Mouse (Mus musculus) heart, embryonic 11.5 days (tissue): ENCODE data around the gene Sema6b. TPM values are rescaled to one million over a fixed set of nuclear protein-coding genes. Genes with fewer than 3 reads are reported as not detected.
"Not testable (repeated sequence)": the region's sequence is repeated elsewhere in the genome, so short reads cannot be mapped to it uniquely, and the experiment has no call there.

Experiments used
- ATAC-seq: fragments of 200-750 bp; cut with Nextera tagmentation; replicated peaks from 2 replicates; pipeline ENCODE4 v1.8.0; 2017; ENCODE audit warnings: moderate library complexity; ENCODE audit not compliant: insufficient number of reproducible peaks, low FRiP score, low TSS enrichment
- H3K27ac ChIP-seq: fragments of 300-500 bp; sonication (generic); 2 replicates; pipeline ENCODE4 v1.5.1; 2014; ENCODE audit warnings: mild to moderate bottlenecking, low read depth, low read length
- H3K27me3 ChIP-seq: fragments of 300-500 bp; sonication (generic); 2 replicates; pipeline ENCODE4 v1.6.1; 2014; ENCODE audit warnings: mild to moderate bottlenecking, low read length, mixed read lengths; ENCODE audit not compliant: control insufficient read depth, insufficient read depth
- H3K36me3 ChIP-seq: fragments of 300-500 bp; sonication (generic); 2 replicates; pipeline ENCODE4 v1.6.1; 2014; ENCODE audit warnings: mild to moderate bottlenecking, low read length, moderate library complexity, mixed read lengths; ENCODE audit not compliant: control insufficient read depth, insufficient read depth
- H3K4me1 ChIP-seq: fragments of 300-500 bp; sonication (generic); 2 replicates; pipeline ENCODE4 v1.6.1; 2014; ENCODE audit warnings: low read length; ENCODE audit not compliant: control insufficient read depth, insufficient read depth
- H3K4me2 ChIP-seq: fragments of 300-500 bp; sonication (generic); 2 replicates; pipeline ENCODE4 v1.6.1; 2014; ENCODE audit warnings: mild to moderate bottlenecking, moderate library complexity
- H3K4me3 ChIP-seq: fragments of 300-500 bp; sonication (generic); 2 replicates; pipeline ENCODE4 v1.5.1; 2014; ENCODE audit warnings: low read depth, low read length
- H3K9ac ChIP-seq: fragments of 300-500 bp; sonication (generic); 2 replicates; pipeline ENCODE4 v1.6.1; 2014; ENCODE audit warnings: mild to moderate bottlenecking, low read depth, low read length, moderate library complexity
- H3K9me3 ChIP-seq: fragments of 300-500 bp; sonication (generic); replicated peaks from 2 replicates; pipeline ENCODE4 v1.6.1; 2016; ENCODE audit warnings: low read length; ENCODE audit not compliant: control insufficient read depth
- WGBS: fragments of 180-500 bp; shearing (Covaris S2); extraction: QIAGEN DNeasy Blood & Tissue Kit; methylation state at CpG from one replicate; pipeline ENCODE4 v1.1.7; 2014; ENCODE audit not compliant: insufficient replicate concordance; 5-methylcytosine and 5-hydroxymethylcytosine counted together
- polyA plus RNA-seq: library from polyadenylated mRNA; unstranded; fragments of >200 nt; fragmentation: Nextera tagmentation; extraction: Ambion mirVana; gene quantifications from 2 replicates; pipeline ENCODE4 v1.2.1, GENCODE M21; 2014

The Sema6b gene
- polyA plus RNA-seq, 1 experiment from 2014 or later = 0.33 TPM

DNA sequence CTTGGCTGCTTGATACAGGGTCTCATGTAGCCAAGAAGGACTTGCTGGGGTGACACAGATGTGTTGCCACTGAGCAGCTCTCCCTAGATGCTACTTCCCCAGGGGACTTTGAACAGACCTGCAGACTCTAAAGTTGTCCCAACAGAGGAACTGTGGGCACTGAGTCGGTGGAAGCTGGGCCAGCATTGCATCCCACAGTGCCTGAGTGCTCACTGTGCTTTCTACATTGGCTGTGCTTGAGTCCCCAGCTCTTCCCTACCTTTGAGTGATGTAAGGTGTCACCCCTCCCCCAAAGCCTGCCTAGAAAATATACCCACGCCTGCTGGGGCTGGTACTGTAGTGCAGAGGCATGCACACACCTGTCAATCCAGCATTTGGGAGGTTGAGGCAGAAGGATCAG is 32.4 kb downstream of the Sema6b start:
- no peaks in the 10 kb centered on the region for H3K27me3 ChIP-seq
- 0 out of 2 replicates have a peak, but pooled peaks cover 3% of the 10 kb centered on the region for H3K4me1 ChIP-seq
- H3K9me3 ChIP-seq = no peaks in the 10 kb centered on the region
- H3K36me3 ChIP-seq = peaks cover under 1% of the 10 kb centered on the region
- WGBS = 64% methylated on average over 2 of the region's 2 CpGs
- no peak overlapping the region for H3K4me2 ChIP-seq
- ATAC-seq = no peak
- H3K9ac ChIP-seq = no peak overlapping the region
- H3K27ac ChIP-seq = no peak overlapping the region
- no peak overlapping the region for H3K4me3 ChIP-seq

DNA sequence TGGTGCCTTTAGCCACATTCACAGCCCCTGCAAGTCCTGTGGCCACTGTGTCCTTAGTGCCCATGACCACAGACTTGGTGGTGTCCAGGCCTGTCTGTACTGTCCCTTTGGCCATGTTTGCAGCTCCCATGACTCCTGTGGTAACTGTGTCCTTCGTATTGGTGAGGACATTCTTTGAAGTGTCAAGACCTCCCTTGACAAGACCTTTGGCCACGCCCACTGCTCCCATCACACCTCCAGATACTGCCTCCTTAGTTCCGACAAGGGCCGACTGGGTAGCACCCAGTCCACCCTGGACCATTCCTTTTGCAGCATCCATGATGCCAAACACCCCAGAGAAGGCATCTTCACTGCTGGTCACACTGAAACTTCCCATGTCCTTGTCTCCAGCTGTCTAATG is 33.2 kb downstream of the Sema6b start:
- no peak for ATAC-seq

DNA sequence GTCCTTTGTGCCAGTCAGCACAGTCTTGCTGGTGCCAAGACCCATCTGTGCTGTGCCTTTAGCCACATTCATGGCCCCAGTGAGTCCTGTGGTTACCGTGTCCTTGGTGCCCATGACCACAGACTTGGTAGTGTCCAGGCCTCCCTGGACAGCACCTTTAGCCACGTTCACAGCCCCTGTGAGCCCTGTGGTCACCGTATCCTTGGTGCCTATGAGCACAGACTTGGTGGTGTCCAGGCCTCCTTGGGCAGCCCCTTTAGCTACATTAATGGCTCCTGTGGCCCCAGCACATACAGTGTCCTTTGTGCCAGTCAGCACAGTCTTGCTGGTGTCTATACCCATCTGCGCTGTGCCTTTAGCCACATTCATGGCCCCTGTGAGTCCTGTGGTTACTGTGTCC is 33.7 kb downstream of the Sema6b start:
- not testable (repeated sequence) for H3K36me3 ChIP-seq, ATAC-seq, H3K9ac ChIP-seq, H3K27me3 ChIP-seq, H3K4me3 ChIP-seq, H3K4me2 ChIP-seq, H3K9me3 ChIP-seq, H3K4me1 ChIP-seq, H3K27ac ChIP-seq
- 96% methylated on average over 4 of the region's 4 CpGs for WGBS

More for the DNA sequence above, 33.2 kb downstream of the Sema6b start:
- Histone ChIP-seq H3K27me3 (no peaks in the 10 kb centered on the region), H3K4me3 (no peak overlapping the region), H3K4me2 (no peak overlapping the region), H3K9me3 (no peaks in the 10 kb centered on the region), H3K9ac (no peak overlapping the region), H3K36me3 (peaks cover 6% of the 10 kb centered on the region), H3K27ac (no peak overlapping the region), H3K4me1 (0 out of 2 replicates have a peak, but pooled peaks cover 3% of the 10 kb centered on the region)
- WGBS = 55% methylated on average over 4 of the region's 4 CpGs

DNA sequence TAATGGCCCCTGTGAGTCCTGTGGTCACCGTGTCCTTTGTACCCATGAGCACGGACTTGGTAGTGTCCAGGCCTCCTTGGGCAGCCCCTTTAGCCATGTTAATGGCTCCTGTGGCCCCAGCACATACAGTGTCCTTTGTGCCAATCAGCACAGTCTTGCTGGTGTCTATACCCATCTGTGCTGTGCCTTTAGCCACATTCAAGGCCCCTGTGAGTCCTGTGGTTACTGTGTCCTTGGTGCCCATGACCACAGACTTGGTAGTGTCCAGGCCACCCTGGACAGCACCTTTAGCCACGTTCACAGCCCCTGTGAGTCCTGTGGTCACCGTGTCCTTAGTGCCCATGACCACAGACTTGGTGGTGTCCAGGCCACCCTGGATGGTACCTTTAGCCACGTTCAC is 35.3 kb downstream of the Sema6b start:
- peaks cover 19% of the 10 kb centered on the region for H3K36me3 ChIP-seq
- H3K4me2 ChIP-seq, H3K27me3 ChIP-seq, H3K4me3 ChIP-seq, ATAC-seq, H3K4me1 ChIP-seq, H3K27ac ChIP-seq, H3K9me3 ChIP-seq, H3K9ac ChIP-seq: not testable (repeated sequence)
- 82% methylated on average over 2 of the region's 5 CpGs for WGBS

DNA sequence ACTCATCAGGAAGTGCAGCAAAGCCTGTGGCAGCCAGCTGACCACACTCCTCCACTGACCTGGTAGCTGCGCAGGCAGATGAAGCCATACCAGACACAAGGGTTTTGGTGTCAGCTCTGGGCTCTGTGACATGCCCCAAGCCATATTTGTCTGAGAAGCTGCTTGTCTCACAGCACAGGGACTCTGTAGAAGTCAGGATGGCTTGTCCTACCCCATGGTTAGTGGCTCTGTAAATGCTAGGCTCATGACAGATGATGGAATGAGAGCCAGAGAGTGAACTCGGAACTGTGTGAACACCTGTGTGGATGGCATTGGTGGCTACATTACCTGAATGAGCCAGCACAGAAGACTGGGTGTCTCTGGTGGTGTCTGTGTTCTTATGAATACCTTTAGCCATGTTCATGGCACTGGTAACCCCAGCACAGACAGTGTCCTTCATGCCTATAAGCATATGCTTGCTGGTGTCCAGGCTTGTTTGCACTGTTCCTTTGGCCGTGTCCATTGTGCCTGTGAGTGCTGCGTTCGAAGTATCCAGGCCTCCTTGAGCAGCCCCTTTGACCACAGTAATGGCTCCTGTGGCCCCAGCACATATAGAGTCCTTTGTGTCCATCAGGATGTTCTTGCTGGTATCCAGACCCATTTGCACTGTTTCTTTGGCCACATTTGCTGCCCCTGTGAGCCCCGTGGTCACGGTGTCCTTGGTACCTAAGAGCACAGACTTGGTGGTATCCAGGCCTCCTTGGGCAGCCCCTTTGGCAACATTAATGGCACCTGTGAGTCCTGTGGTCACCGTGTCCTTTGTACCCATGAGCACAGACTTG is 36.5 kb downstream of the Sema6b start:
- Histone ChIP-seq H3K36me3 (peaks cover 28% of the 10 kb centered on the region), H3K9me3 (no peaks in the 10 kb centered on the region), H3K4me1 (0 out of 2 replicates have a peak, but pooled peaks cover under 1% of the 10 kb centered on the region), H3K4me2 (no peak overlapping the region), H3K9ac (no peak overlapping the region), H3K27me3 (no peaks in the 10 kb centered on the region), H3K27ac (no peak overlapping the region), H3K4me3 (no peak overlapping the region)
- 90% methylated on average over 8 of the region's 8 CpGs for WGBS
- no peak for ATAC-seq

DNA sequence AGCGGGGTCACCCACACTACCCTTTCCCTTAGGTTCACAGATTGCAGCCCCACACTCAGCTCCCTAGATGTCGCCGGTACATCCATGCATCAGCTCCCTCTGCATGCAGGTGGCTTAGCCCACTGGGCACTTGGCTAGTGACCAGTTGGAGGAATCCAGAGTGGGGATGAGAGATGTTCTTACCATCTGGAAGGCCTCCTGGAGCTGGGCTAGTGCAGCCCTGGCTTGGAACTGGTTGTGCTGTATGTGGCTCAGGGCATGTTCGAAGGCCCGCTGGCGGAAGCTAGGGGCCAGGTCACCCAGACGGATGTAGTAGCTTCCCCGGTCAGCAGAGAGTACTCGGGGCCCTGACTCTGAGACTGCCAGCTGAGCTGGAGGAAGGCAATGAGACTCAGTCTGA is 37.2 kb downstream of the Sema6b start:
- H3K36me3 ChIP-seq = peaks cover 29% of the 10 kb centered on the region
- H3K9ac ChIP-seq = no peak overlapping the region
- 91% methylated on average over 9 of the region's 9 CpGs for WGBS
- H3K9me3 ChIP-seq = no peaks in the 10 kb centered on the region
- no peaks in the 10 kb centered on the region for H3K4me1 ChIP-seq
- H3K4me2 ChIP-seq = no peak overlapping the region
- H3K4me3 ChIP-seq = no peak overlapping the region
- ATAC-seq = no peak
- H3K27ac ChIP-seq = no peak overlapping the region
- no peaks in the 10 kb centered on the region for H3K27me3 ChIP-seq

DNA sequence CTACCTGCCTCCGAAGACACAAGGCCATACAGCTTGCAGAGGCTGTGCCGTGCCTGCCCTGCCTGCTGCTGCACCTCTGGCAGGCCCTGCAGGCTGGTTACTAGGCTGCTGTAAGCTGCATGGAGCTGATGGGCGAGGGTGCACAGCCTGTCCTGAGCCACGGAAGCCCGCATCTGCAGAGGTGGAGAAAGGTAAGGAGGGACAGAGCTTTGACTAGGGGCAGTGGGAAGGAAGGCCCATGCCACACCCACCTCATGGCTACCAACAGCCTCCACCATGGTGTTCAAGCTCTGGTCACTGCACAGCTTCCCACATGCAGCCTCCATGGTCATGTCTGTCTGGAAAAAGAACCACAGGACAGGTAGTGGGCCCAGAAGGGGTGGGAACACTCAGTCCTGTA is 38.0 kb downstream of the Sema6b start:
- Histone ChIP-seq H3K9ac (no peak overlapping the region), H3K4me3 (no peak overlapping the region), H3K4me1 (no peaks in the 10 kb centered on the region), H3K27me3 (no peaks in the 10 kb centered on the region), H3K27ac (no peak overlapping the region), H3K4me2 (no peak overlapping the region), H3K9me3 (no peaks in the 10 kb centered on the region), H3K36me3 (peaks cover 36% of the 10 kb centered on the region)
- 89% methylated on average over 5 of the region's 5 CpGs for WGBS
- no peak for ATAC-seq

DNA sequence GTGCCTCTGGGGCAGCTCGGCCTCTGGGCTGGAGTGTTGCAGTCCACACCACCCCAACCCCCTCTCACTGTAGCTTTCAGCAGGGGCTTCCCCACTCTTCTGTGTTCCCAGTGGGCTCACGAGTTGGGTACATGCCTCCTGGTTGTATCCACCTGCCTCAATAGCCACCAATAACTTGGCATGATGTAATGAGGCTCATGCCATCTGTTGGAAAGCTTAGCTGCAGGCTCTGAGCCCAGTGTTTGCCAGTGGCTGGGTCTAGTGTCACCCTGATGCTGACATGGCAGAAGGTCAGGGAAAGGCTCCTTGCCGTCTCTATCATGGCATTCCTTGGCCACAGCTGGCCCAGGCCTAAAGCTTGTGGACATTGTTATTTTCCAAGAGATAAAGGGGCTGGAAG is 39.3 kb downstream of the Sema6b start:
- Histone ChIP-seq H3K9ac (no peak overlapping the region), H3K4me2 (no peak overlapping the region), H3K27ac (no peak overlapping the region), H3K27me3 (no peaks in the 10 kb centered on the region), H3K36me3 (peaks cover 48% of the 10 kb centered on the region), H3K4me1 (no peaks in the 10 kb centered on the region), H3K9me3 (no peaks in the 10 kb centered on the region), H3K4me3 (no peak overlapping the region)
- no peak for ATAC-seq
- 80% methylated on average over 3 of the region's 3 CpGs for WGBS
